Mouse (Mus musculus): ENCODE measurements at regions not wholly inside any gene's neighbourhood (a gene's known extent, or its start where the extent isn't known, plus 50 kb on each side); places are given as distances from the start of the nearest gene placed in this dataset.

- TF ChIP-seq CTCF (conservative IDR thresholded peaks at IDR 0.05 in 1 of 2, IDR thresholded peaks at IDR 0.05 in 1 of 2; ENCODE audit: low read depth in 2 of 2, low read length in 2 of 2) (no peak), USF1 (IDR thresholded peaks at IDR 0.05; ENCODE audit: low read depth, low read length) (no peak), BHLHE40 (IDR thresholded peaks at IDR 0.05; ENCODE audit: low read depth, low read length) (no peak), MAFK (IDR thresholded peaks at IDR 0.05; ENCODE audit: insufficient replicate concordance, low read length) (no peak), POLR2A (IDR thresholded peaks at IDR 0.05; ENCODE audit: low read depth, low read length) (no peak), E2F4 (IDR thresholded peaks at IDR 0.05; ENCODE audit: insufficient replicate concordance, low read depth, low read length) (no peak), ZNF384 (IDR thresholded peaks at IDR 0.05; ENCODE audit: low read depth, low read length) (no peak), TCF12 (IDR thresholded peaks at IDR 0.05; ENCODE audit: low read depth, low read length) (no peak), NELFE (IDR thresholded peaks at IDR 0.05; ENCODE audit: low read depth, low read length) (no peak), USF2 (conservative IDR thresholded peaks at IDR 0.05; ENCODE audit: low read depth, low read length) (no peak), POLR2AphosphoS2 (IDR thresholded peaks at IDR 0.05; ENCODE audit: low read depth, low read length) (no peak), MYC (IDR thresholded peaks at IDR 0.05; ENCODE audit: low read depth, low read length) (no peak), JUND (conservative IDR thresholded peaks at IDR 0.05; ENCODE audit: low read depth, low read length) (no peak), MAZ (IDR thresholded peaks at IDR 0.05; ENCODE audit: low read depth, low read length) (no peak), CHD1 (IDR thresholded peaks at IDR 0.05; ENCODE audit: low read depth, low read length) (no peak), PAX5 (IDR thresholded peaks at IDR 0.05; ENCODE audit: low read length) (no peak), SIN3A (IDR thresholded peaks at IDR 0.05; ENCODE audit: low read length) (no peak), SMC3 (IDR thresholded peaks at IDR 0.05; ENCODE audit: low read depth, low read length) (no peak), ETS1 (conservative IDR thresholded peaks at IDR 0.05; ENCODE audit: low read depth, low read length) (no peak), CHD2 (IDR thresholded peaks at IDR 0.05; ENCODE audit: low read length) (no peak)
- H3K36me3 ChIP-seq (replicated peaks in 1 of 2; ENCODE audit: control insufficient read depth in 1 of 2, insufficient read depth in 1 of 2, low read length in 1 of 2), result no peaks in the 10 kb centered on the region
- no peak overlapping the region for H3K27ac ChIP-seq (ENCODE audit: insufficient read depth, low read depth)
- peaks cover 26% of the 10 kb centered on the region for H3K27me3 ChIP-seq (replicated peaks)
- dilution Hi-C loops (cut with MboI; ENCODE audit: extremely low pct_ligation_motif_present, extremely low pct_unique_long_range_greater_than_20kb, low sequenced_read_pairs) (no loop called here), in situ Hi-C loops (cut with MboI; ENCODE audit: low pct_ligation_motif_present, low pct_unique_long_range_greater_than_20kb, low sequenced_read_pairs) (no loop called here)
- DNase-seq (ENCODE audit: extremely low read depth), result no peak
- H3K4me3 ChIP-seq (replicated peaks in 1 of 3; ENCODE audit: low read depth in 2 of 3, low read length in 2 of 3, poor library complexity in 1 of 3), result no peak overlapping the region
- no peaks in the 10 kb centered on the region for H3K9me3 ChIP-seq (replicated peaks; ENCODE audit: low read length)
- no peaks in the 10 kb centered on the region; a peak in 1 of 4 replicates for H3K4me1 ChIP-seq (ENCODE audit: control insufficient read depth in 1 of 2, insufficient read depth in 2 of 2)
- H3K9ac ChIP-seq (ENCODE audit: insufficient read depth, low read depth), result no peak overlapping the region
- no peaks in the 10 kb centered on the region for H3K79me2 ChIP-seq (replicated peaks; ENCODE audit: control insufficient read depth, extremely low read depth, insufficient read depth, poor library complexity, severe bottlenecking)
- H3K4me2 ChIP-seq (ENCODE audit: insufficient read depth, low read depth, poor library complexity, severe bottlenecking), result no peak overlapping the region
Measured at GRCm38 (mm10) chr13:73159454-73159853, 100.8 kb upstream of the Irx4 start.

GRCm38 (mm10) chr13:73159865-73160264 is 100.4 kb upstream of the Irx4 start:
- Histone ChIP-seq H3K4me3 (replicated peaks in 1 of 3; ENCODE audit: low read depth in 2 of 3, low read length in 2 of 3, poor library complexity in 1 of 3) (no peak overlapping the region), H3K4me2 (ENCODE audit: insufficient read depth, low read depth, poor library complexity, severe bottlenecking) (no peak overlapping the region)
- in situ Hi-C loops (cut with MboI; ENCODE audit: low pct_ligation_motif_present, low pct_unique_long_range_greater_than_20kb, low sequenced_read_pairs), result no loop called here

More at GRCm38 (mm10) chr13:73159865-73160264, 100.4 kb upstream of the Irx4 start:
- H3K79me2 ChIP-seq (replicated peaks; ENCODE audit: control insufficient read depth, extremely low read depth, insufficient read depth, poor library complexity, severe bottlenecking), result no peaks in the 10 kb centered on the region
- no peak for TF ChIP-seq MAX (IDR thresholded peaks at IDR 0.05; ENCODE audit: low read length)
- TF ChIP-seq BHLHE40 (IDR thresholded peaks at IDR 0.05; ENCODE audit: low read depth, low read length), result no peak
- no peak for TF ChIP-seq GABPA (IDR thresholded peaks at IDR 0.05; ENCODE audit: insufficient replicate concordance, low read depth, low read length)
- no peak for TF ChIP-seq MYC (IDR thresholded peaks at IDR 0.05; ENCODE audit: low read depth, low read length)
- TF ChIP-seq ELF1 (IDR thresholded peaks at IDR 0.05; ENCODE audit: low read depth, low read length), result no peak
- no peak for TF ChIP-seq KAT2A (IDR thresholded peaks at IDR 0.05; ENCODE audit: insufficient replicate concordance, low read length)
- no peak for TF ChIP-seq ETS1 (conservative IDR thresholded peaks at IDR 0.05; ENCODE audit: low read depth, low read length)
- no peak for TF ChIP-seq CHD1 (IDR thresholded peaks at IDR 0.05; ENCODE audit: low read depth, low read length)
- TF ChIP-seq IRF4 (IDR thresholded peaks at IDR 0.05; ENCODE audit: low read depth, low read length), result no peak
- H3K27me3 ChIP-seq (replicated peaks), result peaks cover 25% of the 10 kb centered on the region
- no peaks in the 10 kb centered on the region; a peak in 1 of 4 replicates for H3K4me1 ChIP-seq (ENCODE audit: control insufficient read depth in 1 of 2, insufficient read depth in 2 of 2)
- no peaks in the 10 kb centered on the region for H3K36me3 ChIP-seq (replicated peaks in 1 of 2; ENCODE audit: control insufficient read depth in 1 of 2, insufficient read depth in 1 of 2, low read length in 1 of 2)
- no peak overlapping the region for H3K9ac ChIP-seq (ENCODE audit: insufficient read depth, low read depth)
- H3K27ac ChIP-seq (ENCODE audit: insufficient read depth, low read depth), result no peak overlapping the region
- no peaks in the 10 kb centered on the region for H3K9me3 ChIP-seq (replicated peaks; ENCODE audit: low read length)
- dilution Hi-C loops (cut with MboI; ENCODE audit: extremely low pct_ligation_motif_present, extremely low pct_unique_long_range_greater_than_20kb, low sequenced_read_pairs), result no loop called here
- no peak for DNase-seq (ENCODE audit: extremely low read depth)

All from CH12.LX (cell line).